Mouse (Mus musculus) ES-E14 (cell line): ENCODE results near the gene Tent4a.

Experiments
- MAFK ChIP-seq: IDR thresholded peaks from 2 replicates; pipeline ENCODE4 v1.6.1; 2014; ENCODE audit warnings: mild to moderate bottlenecking, low read depth, low read length, inconsistent platforms; ENCODE audit not compliant: insufficient read depth
- ZC3H11A ChIP-seq: IDR thresholded peaks from 2 replicates; pipeline ENCODE4 v1.6.1; 2012; ENCODE audit warnings: low read depth, mild to moderate bottlenecking, inconsistent platforms, low read length, borderline replicate concordance

DNA sequence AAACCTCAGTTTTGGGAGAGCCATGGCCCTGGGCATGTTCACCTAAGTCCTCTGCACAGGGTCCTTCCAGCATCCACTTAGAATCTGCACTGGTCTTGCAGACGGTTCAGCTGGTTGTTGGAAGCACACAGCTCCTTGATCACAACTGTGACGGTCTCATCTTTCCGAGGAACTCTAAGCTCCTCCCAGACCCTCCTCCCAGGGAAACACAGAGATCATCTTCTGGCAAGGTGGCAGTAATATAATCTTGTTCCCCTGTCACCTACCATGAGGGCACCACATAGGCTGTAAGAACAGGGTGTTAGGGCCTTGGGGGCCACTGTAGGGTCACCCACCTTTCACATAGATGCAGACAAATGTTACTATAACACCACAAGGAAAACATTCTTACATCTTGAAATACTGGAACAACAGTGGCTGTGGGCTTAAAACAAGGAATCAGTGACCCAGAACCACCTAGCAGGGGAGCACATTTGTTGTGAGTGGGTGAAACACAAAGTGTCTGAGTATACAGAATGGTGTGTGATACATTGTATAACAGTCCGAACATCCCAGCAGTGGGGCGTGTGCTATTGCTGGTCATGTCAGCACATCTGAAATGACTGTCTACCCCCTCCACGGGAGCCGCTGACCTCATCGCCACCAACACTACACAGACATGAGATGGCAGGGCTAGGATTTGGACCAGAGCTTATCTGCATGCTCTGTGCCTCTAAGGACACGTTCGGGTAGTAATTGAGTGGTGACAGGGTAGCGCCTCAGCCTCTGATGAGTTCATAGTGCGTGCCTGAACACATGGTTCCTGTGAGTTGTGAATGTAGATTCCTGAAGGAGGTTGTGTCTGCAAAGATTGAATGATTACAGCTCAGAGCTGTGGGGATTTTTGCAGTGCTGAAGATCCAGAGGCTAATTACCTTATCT is 28.5 kb upstream of the Tent4a start:
- no peak for TF ChIP-seq ZC3H11A
- no peak for TF ChIP-seq MAFK
